Mouse (Mus musculus) cerebellum, adult 9-10 months (tissue): ENCODE measurements around the gene Alad.

Experiments used
- DNase-seq: peaks from one replicate; pipeline ENCODE4 v3.0.0; 2022

The Alad gene

GRCm38 (mm10) chr4:62517046-62517445 is 2.7 kb downstream of the Alad start:
- DNase-seq = no peak

GRCm38 (mm10) chr4:62516579-62516978 is 3.1 kb downstream of the Alad start:
- peak; percentile 43 for DNase-seq

GRCm38 (mm10) chr4:62516079-62516478 is 3.6 kb downstream of the Alad start:
- DNase-seq = peak; percentile 76

GRCm38 (mm10) chr4:62515490-62515889 is 4.2 kb downstream of the Alad start:
- peak; percentile 64 for DNase-seq

GRCm38 (mm10) chr4:62514995-62515394 is 4.7 kb downstream of the Alad start:
- peak; percentile 39 for DNase-seq

- peak; percentile 31 for DNase-seq
Measured at GRCm38 (mm10) chr4:62513998-62514506, 5.7 kb downstream of the Alad start.

- DNase-seq = no peak
Measured at GRCm38 (mm10) chr4:62509946-62510345, 9.8 kb downstream of the Alad start.

- no peak for DNase-seq
Measured at GRCm38 (mm10) chr4:62508839-62509238, 10.9 kb downstream of the Alad start.

- DNase-seq = peak; percentile 71
Measured at GRCm38 (mm10) chr4:62506798-62507197, 12.9 kb downstream of the Alad start.

- DNase-seq = no peak
Measured at GRCm38 (mm10) chr4:62505991-62506390, 13.7 kb downstream of the Alad start.

GRCm38 (mm10) chr4:62503374-62503970 is 16.2 kb downstream of the Alad start, which contains the start of gene Hdhd3:
TSS of gene Hdhd3 (minus strand) at chr4:62503467.
- DNase-seq = no peak

GRCm38 (mm10) chr4:62502969-62503368 is 16.7 kb downstream of the Alad start:
- peak; percentile 53 for DNase-seq

GRCm38 (mm10) chr4:62501964-62502732 is 17.6 kb downstream of the Alad start:
- peak; percentile 93 for DNase-seq

GRCm38 (mm10) chr4:62501534-62501933 is 18.2 kb downstream of the Alad start:
- peak; percentile 49 for DNase-seq

GRCm38 (mm10) chr4:62500799-62501198 is 18.9 kb downstream of the Alad start:
- peak; percentile 38 for DNase-seq

- DNase-seq = peak; percentile 50
Measured at GRCm38 (mm10) chr4:62496815-62497214, 22.9 kb downstream of the Alad start.

- DNase-seq = no peak
Measured at GRCm38 (mm10) chr4:62495946-62496345, 23.8 kb downstream of the Alad start.

- DNase-seq = no peak
Measured at GRCm38 (mm10) chr4:62494230-62494629, 25.5 kb downstream of the Alad start.

GRCm38 (mm10) chr4:62492682-62493081 is 27.0 kb downstream of the Alad start:
- DNase-seq = no peak

- no peak for DNase-seq
Measured at GRCm38 (mm10) chr4:62487914-62488313, 31.8 kb downstream of the Alad start.

GRCm38 (mm10) chr4:62487172-62487571 is 32.5 kb downstream of the Alad start:
- DNase-seq = no peak

GRCm38 (mm10) chr4:62486162-62486696 is 33.5 kb downstream of the Alad start:
- DNase-seq = no peak

- DNase-seq = no peak
Measured at GRCm38 (mm10) chr4:62485450-62486161, 34.1 kb downstream of the Alad start.
